ENCODE assay signal across 15 mouse cellular contexts in genomic region chr4:45509416-45509815, GRCm38 (mm10). TPM values are rescaled to one million over a fixed set of nuclear protein-coding genes. Genes with fewer than 3 reads are reported as not detected.
DNase-seq lines count a peak whose midpoint lies in the region; ATAC-seq and TF ChIP-seq lines count a peak whose summit lies in the region.
"Had no signal": no experiment of that assay in that cellular context is flagged by ENCODE, and none has a peak within 500 bp of the region (broad histone marks: within the 10 kb centered on the region; RNA-seq: fewer than 3 reads in every experiment).

No protein-coding gene starts in this region.

- 86% methylated on average over 4 of the region's 4 CpGs for WGBS in forebrain, embryonic 10.5 days
- WGBS in forebrain, embryonic 16.5 days = 85% methylated on average over 4 of the region's 4 CpGs
- WGBS in heart, embryonic 15.5 days = 82% methylated on average over 4 of the region's 4 CpGs
- 90% methylated on average over 4 of the region's 4 CpGs for WGBS in kidney, postnatal 0 days
- 92% methylated on average over 4 of the region's 4 CpGs for WGBS in embryonic facial prominence, embryonic 10.5 days
- 99% methylated on average over 4 of the region's 4 CpGs for WGBS in thymus, adult 2 months

- H3K27me3 ChIP-seq in forebrain, embryonic 10.5 days (ENCODE audit: poor library complexity, severe bottlenecking) = no peaks in the 10 kb centered on the region
- H3K27me3 ChIP-seq in forebrain, embryonic 16.5 days (replicated peaks; ENCODE audit: control insufficient read depth, insufficient read depth, low read length) = no peaks in the 10 kb centered on the region
- no peaks in the 10 kb centered on the region for H3K27me3 ChIP-seq in heart, embryonic 15.5 days
- H3K27me3 ChIP-seq in kidney, postnatal 0 days (ENCODE audit: insufficient read depth, low read length) = no peaks in the 10 kb centered on the region
- no peaks in the 10 kb centered on the region for H3K27me3 ChIP-seq in embryonic facial prominence, embryonic 10.5 days (replicated peaks; ENCODE audit: low read depth, poor library complexity, severe bottlenecking)
- no peaks in the 10 kb centered on the region for H3K27me3 ChIP-seq in thymus, adult 2 months (ENCODE audit: control insufficient read depth, insufficient read depth, low read length)
- H3K27me3 ChIP-seq: embryonic facial prominence, embryonic 12.5 days had no signal

- H3K9ac ChIP-seq in forebrain, embryonic 16.5 days (replicated peaks; ENCODE audit: low read depth, low read length) = no peak overlapping the region
- no peak overlapping the region for H3K9ac ChIP-seq in heart, embryonic 15.5 days
- H3K9ac ChIP-seq in kidney, postnatal 0 days (ENCODE audit: low read depth, low read length) = no peak overlapping the region
- H3K9ac ChIP-seq: embryonic facial prominence, embryonic 12.5 days; lung, embryonic 14.5 days had no signal

- H3K27ac ChIP-seq in forebrain, embryonic 10.5 days = peak overlapping the region; percentile 40; the same call in 1 of the 2 replicates
- no peak overlapping the region for H3K27ac ChIP-seq in forebrain, embryonic 16.5 days (ENCODE audit: low read length)
- peak overlapping the region; percentile 91 for H3K27ac ChIP-seq in heart, embryonic 15.5 days
- peak overlapping the region; percentile 57; the same call in 1 of the 2 replicates for H3K27ac ChIP-seq in kidney, postnatal 0 days
- H3K27ac ChIP-seq in embryonic facial prominence, embryonic 10.5 days (replicated peaks) = 0 out of 2 replicates have a peak overlapping the region, but pooled peaks have one; percentile 42
- H3K27ac ChIP-seq in thymus, adult 2 months (ENCODE audit: control insufficient read depth, insufficient read depth, low read length) = no peak overlapping the region
- H3K27ac ChIP-seq: embryonic facial prominence, embryonic 12.5 days had no signal

- intact Hi-C loops in heart, postnatal 10 days (cut with DNase I) = loop anchor here (2.0 kb wide), 1 partner anchor 19 kb away; no protein-coding TSS in a partner anchor

- no peak for DNase-seq in forebrain, embryonic 10.5 days (ENCODE audit: extremely low spot score, low spot score)
- no peak for DNase-seq in heart, postnatal 10 days
- no peak for DNase-seq in kidney, postnatal 0 days (ENCODE audit: low spot score)
- DNase-seq in kidney, postnatal 10 days = no peak
- DNase-seq in embryonic facial prominence, embryonic 10.5 days (ENCODE audit: low spot score) = no peak
- DNase-seq in thymus, adult 2 months = no peak
- DNase-seq: B cell, adult 2 months; cerebellum, adult 9-11 months; layer of hippocampus, postnatal 36 days; lung, embryonic 14.5 days had no signal

- no peaks in the 10 kb centered on the region for H3K9me3 ChIP-seq in forebrain, embryonic 10.5 days
- no peaks in the 10 kb centered on the region for H3K9me3 ChIP-seq in forebrain, embryonic 16.5 days (ENCODE audit: control insufficient read depth, low read length)
- H3K9me3 ChIP-seq in heart, embryonic 15.5 days (replicated peaks) = no peaks in the 10 kb centered on the region
- no peaks in the 10 kb centered on the region for H3K9me3 ChIP-seq in kidney, postnatal 0 days (replicated peaks; ENCODE audit: low read length)
- H3K9me3 ChIP-seq in embryonic facial prominence, embryonic 10.5 days = no peaks in the 10 kb centered on the region
- H3K9me3 ChIP-seq: embryonic facial prominence, embryonic 12.5 days; hindbrain, embryonic 13.5 days; megakaryocyte, embryonic 14.5 days had no signal

- ATAC-seq in forebrain, embryonic 16.5 days = no peak
- ATAC-seq in heart, embryonic 15.5 days (replicated peaks; ENCODE audit: insufficient number of reproducible peaks, insufficient read depth, low FRiP score, low read depth) = no peak
- no peak for ATAC-seq in kidney, postnatal 0 days (replicated peaks; ENCODE audit: low FRiP score, low read depth)

- H3K4me1 ChIP-seq in forebrain, embryonic 10.5 days = peaks cover 83% of the 10 kb centered on the region
- peaks cover 58% of the 10 kb centered on the region for H3K4me1 ChIP-seq in forebrain, embryonic 16.5 days (replicated peaks; ENCODE audit: control insufficient read depth, insufficient read depth, low read length)
- peaks cover 90% of the 10 kb centered on the region for H3K4me1 ChIP-seq in heart, embryonic 15.5 days (replicated peaks)
- H3K4me1 ChIP-seq in kidney, postnatal 0 days (replicated peaks; ENCODE audit: insufficient read depth, low read length) = peaks cover 75% of the 10 kb centered on the region
- peaks cover 82% of the 10 kb centered on the region for H3K4me1 ChIP-seq in embryonic facial prominence, embryonic 10.5 days
- H3K4me1 ChIP-seq in thymus, adult 2 months (replicated peaks; ENCODE audit: control insufficient read depth, insufficient read depth, low read length) = peaks cover 11% of the 10 kb centered on the region

- H3K4me2 ChIP-seq in forebrain, embryonic 16.5 days (ENCODE audit: low read length) = no peak overlapping the region
- H3K4me2 ChIP-seq in heart, embryonic 15.5 days = no peak overlapping the region
- peak overlapping the region; percentile 6; the same call in 1 of the 2 replicates for H3K4me2 ChIP-seq in kidney, postnatal 0 days (ENCODE audit: low read length)
- H3K4me2 ChIP-seq: embryonic facial prominence, embryonic 12.5 days; hindbrain, embryonic 13.5 days; lung, embryonic 14.5 days had no signal

- no peak for TF ChIP-seq POLR2A in thymus, adult 2 months (IDR thresholded peaks at IDR 0.05; ENCODE audit: control insufficient read depth, extremely low read depth, insufficient read depth, low read length, poor library complexity)

- no peak for TF ChIP-seq CTCF in kidney, postnatal 0 days (IDR thresholded peaks at IDR 0.05; ENCODE audit: low read depth)
- TF ChIP-seq CTCF in thymus, adult 2 months (IDR thresholded peaks at IDR 0.05; ENCODE audit: borderline replicate concordance, control insufficient read depth, extremely low read depth, insufficient read depth, low read length, poor library complexity) = no peak

- H3K4me3 ChIP-seq in forebrain, embryonic 10.5 days = no peak overlapping the region
- no peak overlapping the region for H3K4me3 ChIP-seq in forebrain, embryonic 16.5 days (replicated peaks; ENCODE audit: low read length)
- no peak overlapping the region for H3K4me3 ChIP-seq in heart, embryonic 15.5 days
- H3K4me3 ChIP-seq in kidney, postnatal 0 days (replicated peaks; ENCODE audit: low read depth, low read length) = no peak overlapping the region
- no peak overlapping the region for H3K4me3 ChIP-seq in embryonic facial prominence, embryonic 10.5 days
- no peak overlapping the region for H3K4me3 ChIP-seq in thymus, adult 2 months (ENCODE audit: control insufficient read depth, insufficient read depth, low read length)
- H3K4me3 ChIP-seq: embryonic facial prominence, embryonic 12.5 days; hindbrain, embryonic 13.5 days had no signal

- H3K36me3 ChIP-seq in forebrain, embryonic 10.5 days (replicated peaks) = no peaks in the 10 kb centered on the region
- H3K36me3 ChIP-seq in forebrain, embryonic 16.5 days (ENCODE audit: control insufficient read depth, insufficient read depth) = no peaks in the 10 kb centered on the region
- no peaks in the 10 kb centered on the region for H3K36me3 ChIP-seq in heart, embryonic 15.5 days
- H3K36me3 ChIP-seq in kidney, postnatal 0 days (ENCODE audit: insufficient read depth, low read length) = no peaks in the 10 kb centered on the region
- no peaks in the 10 kb centered on the region for H3K36me3 ChIP-seq in embryonic facial prominence, embryonic 10.5 days (replicated peaks)
- H3K36me3 ChIP-seq in thymus, adult 2 months (ENCODE audit: control insufficient read depth, insufficient read depth, low read length) = no peaks in the 10 kb centered on the region
- H3K36me3 ChIP-seq: embryonic facial prominence, embryonic 12.5 days; hindbrain, embryonic 13.5 days had no signal

RNA-seq across cellular contexts. Expression of gene Shb, which starts 22.9 kb away (rescaled TPM):
- 2.8 and 3.0 TPM in 2 replicates for polyA plus RNA-seq in forebrain, embryonic 10.5 days (2016; fragmentation: Nextera tagmentation; extraction: Ambion mirVana)
- 5.8 and 7.0 TPM in 2 replicates for polyA plus RNA-seq in forebrain, embryonic 16.5 days (2015; fragmentation: Nextera tagmentation; extraction: Ambion mirVana)
- polyA plus RNA-seq in heart, embryonic 15.5 days (2015; fragmentation: Nextera tagmentation; extraction: Ambion mirVana) = 8.6 and 10.7 TPM in 2 replicates
- total RNA-seq in heart, postnatal 10 days (2021) = 10 to 100 TPM; 67.9 to 71.6 TPM
- 5.4 and 6.6 TPM in 2 replicates for polyA plus RNA-seq in kidney, postnatal 0 days (2015; fragmentation: Nextera tagmentation; extraction: Ambion mirVana)
- polyA plus RNA-seq in embryonic facial prominence, embryonic 10.5 days (2016; fragmentation: Nextera tagmentation; extraction: Ambion mirVana) = 3.9 and 4.9 TPM in 2 replicates
- polyA plus RNA-seq in thymus, adult 2 months (2012; rRNA removed) = 12.0 and 14.5 TPM in 2 replicates

Comparison
In these comparisons a context has a peak if more than half of its experiments do, and no peak if none do; other contexts are left out.
1. H3K27ac ChIP-seq: peak in forebrain, embryonic 10.5 days (single experiment), heart, embryonic 15.5 days (single experiment), kidney, postnatal 0 days (single experiment) and embryonic facial prominence, embryonic 10.5 days (single experiment); none in forebrain, embryonic 16.5 days (single experiment) and thymus, adult 2 months (single experiment).